Mouse (Mus musculus) lung, adult 2 months (tissue): Measurements from ENCODE around the gene Ddx28.
"Not testable (repeated sequence)": the region's sequence is repeated elsewhere in the genome, so short reads cannot be mapped to it uniquely, and the experiment has no call there.

Experiments
- CTCF ChIP-seq: fragments of 200-500 bp; IDR thresholded peaks from 2 replicates; pipeline ENCODE4 v1.5.1; 2011; ENCODE audit warnings: mild to moderate bottlenecking, low read length, control low read depth; ENCODE audit not compliant: insufficient read depth
- POLR2A ChIP-seq: fragments of 200-500 bp; IDR thresholded peaks from 2 replicates; pipeline ENCODE4 v1.6.1; 2011; ENCODE audit warnings: low read depth, mild to moderate bottlenecking, control low read depth, low read length, borderline replicate concordance; ENCODE audit errors: extremely low read depth

GRCm38 (mm10) chr8:106012203-106012602, 521 bp upstream of the Ddx28 start:
- TF ChIP-seq POLR2A, CTCF: not testable (repeated sequence)
